9 mouse cellular contexts compared by ENCODE assay signal in the genomic region with DNA sequence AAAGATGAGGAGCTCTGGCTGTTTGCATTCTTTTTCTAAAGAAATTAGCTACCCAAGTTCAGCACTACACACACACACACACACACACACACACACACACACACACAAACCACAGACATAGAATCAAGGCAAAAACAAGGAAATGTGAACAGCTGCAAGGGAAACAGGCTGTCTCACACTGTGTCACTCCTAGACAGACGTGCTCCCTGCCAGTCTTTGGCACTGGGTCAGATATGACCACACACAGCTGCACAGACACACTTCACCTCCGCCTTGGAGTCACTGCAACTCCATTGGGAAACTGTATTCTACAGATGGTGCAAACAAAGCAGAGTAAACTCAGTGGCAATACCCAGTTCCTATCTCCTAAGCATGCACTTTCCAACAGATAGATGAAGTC. TPM values are rescaled to one million over a fixed set of nuclear protein-coding genes. Genes with fewer than 3 reads are reported as not detected.
DNase-seq lines count a peak whose midpoint lies in the region; ATAC-seq lines count a peak whose summit lies in the region.
"Had no signal": no experiment of that assay in that cellular context is flagged by ENCODE, and none has a peak within 500 bp of the region (broad histone marks: within the 10 kb centered on the region; RNA-seq: fewer than 3 reads in every experiment).

No protein-coding gene starts in this region.

- no peaks in the 10 kb centered on the region for H3K4me1 ChIP-seq in midbrain, embryonic 11.5 days (ENCODE audit: control insufficient read depth, insufficient read depth, low read length)
- H3K4me1 ChIP-seq: lung, embryonic 15.5 days had no signal

- H3K9me3 ChIP-seq in midbrain, embryonic 11.5 days (ENCODE audit: control insufficient read depth, low read length), result no peaks in the 10 kb centered on the region
- H3K9me3 ChIP-seq: lung, embryonic 15.5 days had no signal

- no peak overlapping the region for H3K9ac ChIP-seq in midbrain, embryonic 11.5 days (ENCODE audit: low read length)
- H3K9ac ChIP-seq: lung, embryonic 15.5 days had no signal

- WGBS in midbrain, embryonic 11.5 days, result 82% methylated on average over 2 of the region's 2 CpGs

- no peak overlapping the region for H3K4me2 ChIP-seq in midbrain, embryonic 11.5 days
- H3K4me2 ChIP-seq: lung, embryonic 15.5 days had no signal

- peak; percentile 1 for DNase-seq in kidney, postnatal 14 days
- DNase-seq in kidney, postnatal 25 days, result no peak
- peak; percentile 45 for DNase-seq in CD4-positive, CD25-positive, alpha-beta regulatory T cell, adult 2 months (ENCODE audit: low read depth, low spot score)
- peak; percentile 23 for DNase-seq in lung, postnatal 14 days
- DNase-seq in ovary, postnatal 14 days (ENCODE audit: low spot score), result no peak
- no peak for DNase-seq in midbrain, embryonic 11.5 days (ENCODE audit: low spot score, missing footprints)
- DNase-seq in layer of hippocampus, postnatal 25 days (ENCODE audit: extremely low spot score in 1 of 2, low spot score in 1 of 2), result no peak

- no peaks in the 10 kb centered on the region for H3K27me3 ChIP-seq in midbrain, embryonic 11.5 days (ENCODE audit: control insufficient read depth, insufficient read depth, low read length)
- H3K27me3 ChIP-seq: lung, embryonic 15.5 days had no signal

- no peak overlapping the region for H3K27ac ChIP-seq in midbrain, embryonic 11.5 days (ENCODE audit: low read depth, low read length)
- H3K27ac ChIP-seq: lung, embryonic 15.5 days had no signal

- H3K4me3 ChIP-seq in midbrain, embryonic 11.5 days (ENCODE audit: low read depth, low read length), result no peak overlapping the region
- H3K4me3 ChIP-seq: lung, embryonic 15.5 days had no signal

- no peaks in the 10 kb centered on the region for H3K36me3 ChIP-seq in midbrain, embryonic 11.5 days (ENCODE audit: control insufficient read depth, insufficient read depth, low read length)
- H3K36me3 ChIP-seq: lung, embryonic 15.5 days had no signal

- peak; percentile 98 for ATAC-seq in common myeloid progenitor, adult 5-6 weeks (replicated peaks; ENCODE audit: low read depth, poor library complexity, severe bottlenecking)
- ATAC-seq in midbrain, embryonic 11.5 days (ENCODE audit: low FRiP score), result no peak

RNA-seq across cellular contexts. Expression of a gene that starts 55.3 kb away (rescaled TPM):
- 0.46 TPM in 1 of 2 replicates, not detected in the other for total RNA-seq in common myeloid progenitor, adult 5-6 weeks (2017)
- polyA plus RNA-seq in midbrain, embryonic 11.5 days (2014; fragmentation: Nextera tagmentation; extraction: Ambion mirVana), result 2.4 and 2.6 TPM in 2 replicates
- 10 to 100 TPM; 14.3 to 14.6 TPM for total RNA-seq in layer of hippocampus, postnatal 25 days (2021)

Comparison
In these comparisons a context has a peak if more than half of its experiments do, and no peak if none do; other contexts are left out.
1. DNase-seq: peak in kidney, postnatal 14 days (single experiment), CD4-positive, CD25-positive, alpha-beta regulatory T cell, adult 2 months (single experiment) and lung, postnatal 14 days (single experiment); none in kidney, postnatal 25 days (0 of 2), ovary, postnatal 14 days (single experiment), midbrain, embryonic 11.5 days (single experiment) and layer of hippocampus, postnatal 25 days (0 of 2).
2. RNA of a gene that starts 55.3 kb away (total RNA-seq): 14.3 to 14.6 TPM in layer of hippocampus, postnatal 25 days; 0.46 TPM in common myeloid progenitor, adult 5-6 weeks; every median in the first group is over 10 times any median in the second.